Mouse (Mus musculus) CH12.LX (cell line): ENCODE results near the gene Lim2. TPM values are rescaled to one million over a fixed set of nuclear protein-coding genes. Genes with fewer than 3 reads are reported as not detected.
A peak's percentile ranks its signal among the peaks of the same experiment; 100 is the strongest.

ENCODE experiments used
- DNase-seq: peaks from one replicate; pipeline ENCODE4 v3.0.0-alpha.2; 2013; ENCODE audit errors: extremely low read depth
- H3K27ac ChIP-seq: 2 replicates; pipeline ENCODE4 v1.5.1; 2012; ENCODE audit warnings: low read depth, mild to moderate bottlenecking, control low read depth, moderate library complexity; ENCODE audit not compliant: insufficient read depth
- H3K27me3 ChIP-seq: replicated peaks from 2 replicates; pipeline ENCODE3; 2012; ENCODE audit warnings: inconsistent platforms
- H3K36me3 ChIP-seq, 2 experiments: replicated peaks in 1 of 2; 2 replicates each; pipeline versions ENCODE3 to v1.6.1; 2012; ENCODE audit warnings: inconsistent platforms in 1 of 2, low read length in 1 of 2, mild to moderate bottlenecking in 1 of 2, mixed read lengths in 1 of 2, moderate library complexity in 1 of 2; ENCODE audit not compliant: control insufficient read depth in 1 of 2, insufficient read depth in 1 of 2
- H3K4me1 ChIP-seq, 2 experiments: 2 replicates each; pipeline ENCODE4 v1.6.1; 2012; ENCODE audit warnings: inconsistent platforms in 1 of 2, moderate library complexity in 1 of 2; ENCODE audit not compliant: insufficient read depth in 2 of 2, control insufficient read depth in 1 of 2
- H3K4me2 ChIP-seq: 2 replicates; pipeline ENCODE4 v1.6.1; 2012; ENCODE audit warnings: low read depth, mild to moderate bottlenecking, control low read depth; ENCODE audit not compliant: poor library complexity, insufficient read depth, severe bottlenecking
- H3K4me3 ChIP-seq, 3 experiments: fragments of 150-350 bp in 1 of 3; sonication (generic) in 1 of 3; replicated peaks in 1 of 3; 2 replicates each; pipeline versions ENCODE3 to v1.5.1; 2011 to 2012; ENCODE audit warnings: low read depth in 2 of 3, low read length in 2 of 3, mild to moderate bottlenecking in 2 of 3, moderate library complexity in 2 of 3, control low read depth in 1 of 3, improper control_type of control experiment in 1 of 3, inconsistent platforms in 1 of 3, mixed read lengths in 1 of 3; ENCODE audit not compliant: poor library complexity in 1 of 3
- H3K79me2 ChIP-seq: replicated peaks from 2 replicates; pipeline ENCODE4 v1.6.1; 2012; ENCODE audit warnings: mild to moderate bottlenecking, moderate library complexity; ENCODE audit not compliant: control insufficient read depth, poor library complexity, insufficient read depth, severe bottlenecking; ENCODE audit errors: extremely low read depth
- H3K9ac ChIP-seq: 2 replicates; pipeline ENCODE4 v1.6.1; 2012; ENCODE audit warnings: low read depth, mild to moderate bottlenecking, control low read depth, moderate library complexity; ENCODE audit not compliant: insufficient read depth
- H3K9me3 ChIP-seq: replicated peaks from 2 replicates; pipeline ENCODE3; 2012; ENCODE audit warnings: low read length, inconsistent platforms, mixed read lengths
- BHLHE40 ChIP-seq: IDR thresholded peaks from 2 replicates; pipeline ENCODE4 v1.6.1; 2011; ENCODE audit warnings: mild to moderate bottlenecking, low read depth, low read length, improper control_type of control experiment
- E2F4 ChIP-seq: IDR thresholded peaks from 2 replicates; pipeline ENCODE4 v1.6.1; 2011; ENCODE audit warnings: low read depth, low read length, improper control_type of control experiment; ENCODE audit not compliant: insufficient replicate concordance
- ELF1 ChIP-seq: IDR thresholded peaks from 2 replicates; pipeline ENCODE4 v1.6.1; 2014; ENCODE audit warnings: low read depth, mild to moderate bottlenecking, inconsistent platforms, low read length, improper control_type of control experiment
- EP300 ChIP-seq: IDR thresholded peaks from 2 replicates; pipeline ENCODE4 v1.6.1; 2011; ENCODE audit warnings: low read length, improper control_type of control experiment
- ETS1 ChIP-seq: conservative IDR thresholded peaks from 2 replicates; pipeline ENCODE4 v1.6.1; 2012; ENCODE audit warnings: low read depth, mild to moderate bottlenecking, inconsistent platforms, low read length, improper control_type of control experiment, moderate library complexity
- HCFC1 ChIP-seq: IDR thresholded peaks from 2 replicates; pipeline ENCODE4 v1.6.1; 2012; ENCODE audit warnings: low read depth, mild to moderate bottlenecking, inconsistent platforms, low read length, improper control_type of control experiment
- IRF4 ChIP-seq: IDR thresholded peaks from 2 replicates; pipeline ENCODE4 v1.6.1; 2014; ENCODE audit warnings: low read depth, mild to moderate bottlenecking, inconsistent platforms, low read length, improper control_type of control experiment
- JUN ChIP-seq: IDR thresholded peaks from 2 replicates; pipeline ENCODE4 v1.6.1; 2011; ENCODE audit warnings: low read depth, mild to moderate bottlenecking, low read length, improper control_type of control experiment, moderate library complexity; ENCODE audit not compliant: insufficient read depth
- JUND ChIP-seq: conservative IDR thresholded peaks from 2 replicates; pipeline ENCODE4 v1.6.1; 2011; ENCODE audit warnings: low read depth, low read length, improper control_type of control experiment
- MAFK ChIP-seq: IDR thresholded peaks from 2 replicates; pipeline ENCODE4 v1.6.1; 2011; ENCODE audit warnings: low read length, improper control_type of control experiment; ENCODE audit not compliant: insufficient replicate concordance
- MAX ChIP-seq: IDR thresholded peaks from 2 replicates; pipeline ENCODE4 v1.6.1; 2011; ENCODE audit warnings: low read length, improper control_type of control experiment
- MYC ChIP-seq: IDR thresholded peaks from 2 replicates; pipeline ENCODE4 v1.6.1; 2011; ENCODE audit warnings: low read depth, mild to moderate bottlenecking, improper control_type of control experiment, low read length
- NRF1 ChIP-seq: IDR thresholded peaks from 2 replicates; pipeline ENCODE4 v1.6.1; 2014; ENCODE audit warnings: low read depth, mild to moderate bottlenecking, inconsistent platforms, low read length, improper control_type of control experiment, moderate library complexity
- RAD21 ChIP-seq: IDR thresholded peaks from 2 replicates; pipeline ENCODE4 v1.6.1; 2011; ENCODE audit warnings: low read depth, mild to moderate bottlenecking, low read length, improper control_type of control experiment, moderate library complexity
- SMC3 ChIP-seq: IDR thresholded peaks from 2 replicates; pipeline ENCODE4 v1.6.1; 2011; ENCODE audit warnings: low read depth, low read length, improper control_type of control experiment
- TCF12 ChIP-seq: IDR thresholded peaks from 2 replicates; pipeline ENCODE4 v1.6.1; 2014; ENCODE audit warnings: low read depth, mild to moderate bottlenecking, inconsistent platforms, low read length, improper control_type of control experiment
- ZC3H11A ChIP-seq: IDR thresholded peaks from 2 replicates; pipeline ENCODE4 v1.6.1; 2012; ENCODE audit warnings: low read depth, mild to moderate bottlenecking, inconsistent platforms, low read length, improper control_type of control experiment
- ZKSCAN1 ChIP-seq: IDR thresholded peaks from 2 replicates; pipeline ENCODE4 v1.6.1; 2012; ENCODE audit warnings: low read depth, inconsistent platforms, low read length, improper control_type of control experiment, borderline replicate concordance
- dilution Hi-C: fragments of 300-500 bp; cut with MboI; formaldehyde crosslinking; loops from 2 replicates; pipeline ENCODE4 v1.14.3; 2020; ENCODE audit warnings: low sequenced_read_pairs; ENCODE audit not compliant: extremely low pct_unique_long_range_greater_than_20kb, extremely low pct_ligation_motif_present
- in situ Hi-C: fragments of 300-500 bp; cut with MboI; formaldehyde crosslinking; loops from 3 replicates; pipeline ENCODE4 v1.14.3; 2019; ENCODE audit warnings: low sequenced_read_pairs, low pct_ligation_motif_present, low pct_unique_long_range_greater_than_20kb, mixed read lengths
- polyA plus RNA-seq: library from polyadenylated mRNA; unstranded; fragments of >175 nt; gene quantifications from 2 replicates; pipeline ENCODE4 v1.2.1, GENCODE M21; 2012; ENCODE audit warnings: low read depth; ENCODE audit not compliant: insufficient read length
- total RNA-seq, 2 experiments: library from RNA; depleted of rRNA; stranded (reverse); fragments of 300-350 nt in 1 of 2; fragments of >200 nt in 1 of 2; gene quantifications; 2 replicates each; pipeline ENCODE4 v1.2.3; 2012 to 2014

The Lim2 gene
- total and polyA plus RNA-seq, 3 experiments = 0.10 TPM; not detected in 2

GRCm38 (mm10) chr7:43442684-43443083, 15.2 kb downstream of the Lim2 start:
- DNase-seq = no peak
- in situ Hi-C loops (no loop called here), dilution Hi-C loops (no loop called here)
- H3K4me3 ChIP-seq = no peak overlapping the region
- peaks cover 21 to 54% of the 10 kb centered on the region in 2 experiments for H3K4me1 ChIP-seq
- TF ChIP-seq RAD21 = no peak
- TF ChIP-seq E2F4 = no peak
- no peak for TF ChIP-seq MYC
- TF ChIP-seq JUND = no peak
- no peak for TF ChIP-seq ZKSCAN1
- no peak for TF ChIP-seq EP300
- TF ChIP-seq ZC3H11A = no peak
- H3K27me3 ChIP-seq = no peaks in the 10 kb centered on the region
- no peaks in the 10 kb centered on the region; the same call in 1 of the 2 replicates for H3K79me2 ChIP-seq
- peaks cover 0 to 7% of the 10 kb centered on the region in 2 experiments for H3K36me3 ChIP-seq
- H3K4me2 ChIP-seq = no peak overlapping the region
- no peak overlapping the region for H3K27ac ChIP-seq
- no peak overlapping the region for H3K9ac ChIP-seq
- H3K9me3 ChIP-seq = no peaks in the 10 kb centered on the region

- Histone ChIP-seq H3K4me1 (peaks cover 19 to 56% of the 10 kb centered on the region in 2 experiments), H3K9me3 (no peaks in the 10 kb centered on the region), H3K79me2 (no peaks in the 10 kb centered on the region; the same call in 1 of the 2 replicates), H3K9ac (peak overlapping the region; percentile 42), H3K27ac (peak overlapping the region; percentile 5; the same call in 1 of the 2 replicates), H3K4me3 (peak overlapping the region; percentile 63 to 68 (median 65)), H3K27me3 (no peaks in the 10 kb centered on the region), H3K36me3 (peaks cover 0 to 12% of the 10 kb centered on the region in 2 experiments), H3K4me2 (peak overlapping the region; percentile 73)
- peak; percentile 78 for DNase-seq
- in situ Hi-C loops (no loop called here), dilution Hi-C loops (no loop called here)
- TF ChIP-seq ELF1 (peak; percentile 91), TCF12 (0 out of 2 replicates have a peak, but pooled peaks have one; percentile 32), HCFC1 (peak; percentile 22; the same call in 1 of the 2 replicates), ETS1 (peak; percentile 25; the same call in 1 of the 2 replicates), JUN (no peak), MAFK (no peak), MAX (peak; percentile 25; the same call in 1 of the 2 replicates), BHLHE40 (0 out of 2 replicates have a peak, but pooled peaks have one; percentile 4), IRF4 (peak; percentile 51; the same call in 1 of the 2 replicates), NRF1 (no peak), SMC3 (no peak)
These were observed 15.9 kb downstream of the Lim2 start for GRCm38 (mm10) chr7:43443126-43443916.
